Mouse (Mus musculus) stomach, postnatal 0 days (tissue): Measurements from ENCODE around the gene Armt1. TPM values are rescaled to one million over a fixed set of nuclear protein-coding genes. Genes with fewer than 3 reads are reported as not detected.

Experiments used
- ATAC-seq: fragments of 200-750 bp; cut with Nextera tagmentation; 2 replicates; pipeline ENCODE4 v1.8.0; 2017; ENCODE audit not compliant: low FRiP score, low TSS enrichment
- DNase-seq: peaks from one replicate; pipeline ENCODE4 v3.0.0-alpha.2; 2016; ENCODE audit warnings: low spot score
- H3K27ac ChIP-seq: fragments of 300-500 bp; sonication (generic); replicated peaks from 2 replicates; pipeline ENCODE4 v1.5.1; 2014; ENCODE audit warnings: mild to moderate bottlenecking, control low read depth
- H3K27me3 ChIP-seq: fragments of 300-500 bp; sonication (generic); 2 replicates; pipeline ENCODE4 v1.6.1; 2014; ENCODE audit warnings: low read length; ENCODE audit not compliant: control insufficient read depth, insufficient read depth
- H3K36me3 ChIP-seq: fragments of 300-500 bp; sonication (generic); 2 replicates; pipeline ENCODE4 v1.6.1; 2014; ENCODE audit warnings: low read length, mixed read lengths; ENCODE audit not compliant: control insufficient read depth, insufficient read depth
- H3K4me1 ChIP-seq: fragments of 300-500 bp; sonication (generic); replicated peaks from 2 replicates; pipeline ENCODE4 v1.6.1; 2014; ENCODE audit warnings: antibody characterized with exemption; ENCODE audit not compliant: control insufficient read depth, insufficient read depth
- H3K4me2 ChIP-seq: fragments of 300-500 bp; sonication (generic); replicated peaks from 2 replicates; pipeline ENCODE4 v1.6.1; 2014; ENCODE audit warnings: low read depth, mild to moderate bottlenecking, control low read depth, moderate library complexity
- H3K4me3 ChIP-seq: fragments of 300-500 bp; sonication (generic); 2 replicates; pipeline ENCODE4 v1.5.1; 2014; ENCODE audit warnings: low read depth, low read length, control low read depth
- H3K9ac ChIP-seq: fragments of 300-500 bp; sonication (generic); 2 replicates; pipeline ENCODE4 v1.6.1; 2014; ENCODE audit warnings: mild to moderate bottlenecking, low read length, control low read depth, mixed read lengths
- H3K9me3 ChIP-seq: fragments of 300-500 bp; sonication (generic); 2 replicates; pipeline ENCODE4 v1.6.1; 2016; ENCODE audit warnings: low read length; ENCODE audit not compliant: control insufficient read depth
- CTCF ChIP-seq: IDR thresholded peaks from 2 replicates; pipeline ENCODE4 v1.5.1; 2016; ENCODE audit warnings: antibody characterized with exemption, low read depth, mild to moderate bottlenecking, moderate library complexity
- EP300 ChIP-seq: optimal IDR thresholded peaks from 2 replicates; pipeline ENCODE3; 2016; ENCODE audit warnings: antibody characterized with exemption
- WGBS: fragments of 180-500 bp; shearing (Covaris S2); extraction: QIAGEN DNeasy Blood & Tissue Kit; methylation state at CpG from one replicate; pipeline ENCODE4 v1.1.7; 2014; 5-methylcytosine and 5-hydroxymethylcytosine counted together
- polyA plus RNA-seq: library from polyadenylated mRNA; unstranded; fragments of >200 nt; fragmentation: Nextera tagmentation; extraction: Ambion mirVana; gene quantifications from 2 replicates; pipeline ENCODE4 v1.2.1, GENCODE M21; 2015

The Armt1 gene
- polyA plus RNA-seq, 1 experiment from 2014 or later, result 7.5 TPM

DNA sequence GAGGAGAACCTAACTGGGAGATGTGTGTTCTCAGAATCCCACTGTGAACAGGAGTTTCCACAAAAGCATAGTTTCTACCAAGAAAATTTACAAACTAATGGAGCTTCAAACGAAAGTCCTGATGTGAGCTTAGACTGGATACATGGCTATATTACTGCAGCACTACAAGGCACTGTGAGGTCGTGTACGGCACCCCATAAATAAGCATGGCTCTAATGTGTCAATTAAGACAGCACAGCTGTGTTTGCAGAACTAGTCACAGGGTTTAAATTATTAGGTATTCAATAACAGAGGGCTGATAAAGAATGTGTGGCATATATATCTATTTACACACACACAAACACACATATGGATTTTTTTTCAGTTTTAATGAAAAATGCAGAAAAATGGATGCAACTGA, 48.7 kb downstream of the Armt1 start:
- WGBS, result 44% methylated on average over 3 of the region's 3 CpGs
- H3K9ac ChIP-seq, result no peak overlapping the region
- no peaks in the 10 kb centered on the region for H3K4me1 ChIP-seq
- H3K27me3 ChIP-seq, result no peaks in the 10 kb centered on the region
- H3K36me3 ChIP-seq, result no peaks in the 10 kb centered on the region
- H3K4me2 ChIP-seq, result no peak overlapping the region
- DNase-seq, result no peak
- no peak overlapping the region for H3K27ac ChIP-seq
- H3K9me3 ChIP-seq, result no peaks in the 10 kb centered on the region
- no peak for ATAC-seq
- TF ChIP-seq EP300 (no peak), CTCF (no peak)
- no peak overlapping the region for H3K4me3 ChIP-seq

DNA sequence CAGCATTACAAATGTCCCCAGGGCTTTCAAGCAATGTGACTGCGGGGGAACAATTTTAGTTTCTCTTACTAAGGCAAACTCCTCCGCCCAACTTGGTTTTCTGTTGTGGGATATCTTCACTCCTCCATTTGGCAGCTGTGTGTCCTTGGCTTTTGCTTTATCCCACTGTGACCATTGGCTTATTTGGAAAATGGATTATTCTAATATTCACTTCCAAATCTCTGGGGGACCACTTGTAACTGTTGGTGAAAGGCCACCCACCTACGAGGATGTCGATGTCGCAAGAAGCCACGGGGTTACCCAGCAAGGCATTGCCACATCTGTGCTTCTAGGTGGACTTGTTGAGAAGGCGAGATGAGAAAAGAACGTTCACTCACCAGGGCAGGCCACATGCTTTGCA, 49.4 kb downstream of the Armt1 start:
- Histone ChIP-seq H3K9me3 (no peaks in the 10 kb centered on the region), H3K4me1 (no peaks in the 10 kb centered on the region), H3K36me3 (no peaks in the 10 kb centered on the region), H3K4me2 (no peak overlapping the region), H3K9ac (no peak overlapping the region), H3K27ac (no peak overlapping the region), H3K4me3 (no peak overlapping the region), H3K27me3 (no peaks in the 10 kb centered on the region)
- DNase-seq, result no peak
- WGBS, result 78% methylated on average over 8 of the region's 8 CpGs
- no peak for ATAC-seq
- no peak for TF ChIP-seq EP300

DNA sequence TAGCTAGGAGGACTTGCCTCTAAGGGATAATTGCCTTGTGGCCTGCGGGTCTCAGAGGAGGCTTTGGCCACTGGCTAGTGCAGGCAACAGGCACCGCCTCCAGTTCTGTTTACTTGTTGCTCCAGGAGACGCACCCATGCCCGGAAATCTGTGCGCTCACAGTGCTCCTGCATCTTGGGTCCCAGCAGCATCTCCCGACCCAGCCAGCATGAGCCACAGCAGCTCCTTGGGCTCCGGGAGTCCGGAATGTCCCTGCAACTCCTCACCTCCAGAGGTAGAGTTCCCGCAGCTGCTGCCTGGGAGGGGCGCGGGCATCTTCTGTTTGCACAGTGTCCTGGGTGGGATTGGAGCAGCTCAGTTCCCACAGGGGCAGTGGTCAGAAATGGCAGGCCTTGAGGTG, 50.1 kb downstream of the Armt1 start, which contains the start of gene Ccdc170:
TSS of gene Ccdc170 (plus strand) at position 148 of the 400 bp plus-strand sequence.
- no peak for TF ChIP-seq EP300
- no peak for TF ChIP-seq CTCF
- Histone ChIP-seq H3K36me3 (no peaks in the 10 kb centered on the region), H3K4me3 (no peak within 1 kb of the TSS), H3K4me1 (no peaks in the 10 kb centered on the region), H3K27me3 (no peaks in the 10 kb centered on the region), H3K4me2 (no peak within 1 kb of the TSS), H3K9ac (no peak within 1 kb of the TSS), H3K9me3 (no peaks in the 10 kb centered on the region), H3K27ac (no peak within 1 kb of the TSS)
- ATAC-seq (no peak), DNase-seq (no peak)
- 43% methylated on average over 11 of the region's 11 CpGs for WGBS

DNA sequence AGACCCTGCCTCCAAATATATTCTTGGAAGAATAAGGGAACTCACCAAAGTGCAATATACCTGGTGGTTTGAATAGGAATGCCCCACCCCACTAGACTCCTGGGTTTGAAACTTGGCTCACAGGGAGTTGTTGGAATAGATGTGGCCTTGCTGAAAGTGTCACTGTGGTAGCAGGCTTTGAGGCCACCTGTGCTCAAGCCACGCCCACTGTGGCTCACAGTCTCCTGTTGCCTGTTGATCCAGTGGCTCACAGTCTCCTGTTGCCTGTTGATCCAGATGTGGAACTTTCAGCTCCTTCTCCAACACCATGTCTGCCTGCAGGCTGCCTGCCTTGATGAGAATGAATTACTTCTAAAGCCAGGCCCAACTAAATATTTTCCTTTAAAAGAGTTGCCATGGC, 51.6 kb downstream of the Armt1 start:
- DNase-seq (no peak), ATAC-seq (no peak)
- H3K4me3 ChIP-seq, result no peak overlapping the region
- no peak overlapping the region for H3K27ac ChIP-seq
- H3K9me3 ChIP-seq, result no peaks in the 10 kb centered on the region
- H3K36me3 ChIP-seq, result no peaks in the 10 kb centered on the region
- 100% methylated on average over 1 of the region's 1 CpGs for WGBS
- no peaks in the 10 kb centered on the region for H3K27me3 ChIP-seq
- H3K4me2 ChIP-seq, result no peak overlapping the region
- TF ChIP-seq EP300, result no peak
- TF ChIP-seq CTCF, result no peak
- H3K9ac ChIP-seq, result no peak overlapping the region
- no peaks in the 10 kb centered on the region for H3K4me1 ChIP-seq

DNA sequence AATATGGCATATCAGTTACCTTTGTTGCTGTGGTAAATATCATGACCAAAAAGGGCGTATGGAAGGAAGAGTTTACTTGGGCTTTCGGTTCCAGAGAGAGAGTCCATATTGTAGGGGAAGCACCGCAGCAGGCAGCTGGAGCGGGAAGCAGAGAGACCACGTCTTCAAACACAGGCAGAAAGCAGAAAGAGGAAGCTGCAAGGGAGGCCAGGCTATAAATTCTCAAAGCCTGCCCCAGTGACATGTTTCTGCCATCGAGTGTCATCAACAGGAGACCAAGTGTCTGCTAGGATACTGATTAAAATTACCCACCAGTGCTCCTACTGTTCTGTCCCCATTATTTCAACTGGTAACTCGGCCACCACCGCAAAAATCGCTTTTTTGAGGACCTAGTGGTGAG, 52.7 kb downstream of the Armt1 start:
- TF ChIP-seq CTCF (no peak), EP300 (no peak)
- Histone ChIP-seq H3K4me3 (no peak overlapping the region), H3K4me2 (no peak overlapping the region), H3K9ac (no peak overlapping the region), H3K9me3 (no peaks in the 10 kb centered on the region), H3K27ac (no peak overlapping the region), H3K36me3 (no peaks in the 10 kb centered on the region), H3K4me1 (no peaks in the 10 kb centered on the region), H3K27me3 (no peaks in the 10 kb centered on the region)
- 77% methylated on average over 9 of the region's 9 CpGs for WGBS
- ATAC-seq (no peak), DNase-seq (no peak)

DNA sequence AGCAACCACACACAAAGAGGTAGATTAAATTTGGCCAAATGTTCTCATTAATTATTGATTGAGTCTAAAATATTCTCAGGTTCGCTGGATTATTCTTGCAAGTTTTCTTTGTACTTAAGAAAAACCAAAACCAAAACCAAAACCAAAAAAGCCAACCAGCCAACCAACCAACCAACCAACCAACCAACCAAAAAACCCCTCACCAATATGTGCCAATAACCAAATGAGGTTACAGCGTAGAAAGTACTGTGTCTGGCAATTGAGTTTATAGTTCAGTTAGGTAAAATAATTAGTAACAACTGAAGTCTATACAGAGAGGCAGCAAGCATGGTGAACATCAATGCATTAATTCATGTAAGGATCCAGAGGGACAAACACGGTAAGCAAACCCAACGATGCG, 57.6 kb downstream of the Armt1 start:
- H3K27ac ChIP-seq, result no peak overlapping the region
- no peak overlapping the region for H3K4me2 ChIP-seq
- no peak overlapping the region for H3K4me3 ChIP-seq
- 75% methylated on average over 5 of the region's 5 CpGs for WGBS
- no peaks in the 10 kb centered on the region for H3K36me3 ChIP-seq
- no peaks in the 10 kb centered on the region for H3K9me3 ChIP-seq
- no peak for ATAC-seq
- H3K4me1 ChIP-seq, result no peaks in the 10 kb centered on the region
- H3K9ac ChIP-seq, result no peak overlapping the region
- TF ChIP-seq EP300 (no peak), CTCF (no peak)
- no peaks in the 10 kb centered on the region for H3K27me3 ChIP-seq
- no peak for DNase-seq
